Mouse (Mus musculus) heart, embryonic 13.5 days (tissue): ENCODE results near the gene Ghr. TPM values are rescaled to one million over a fixed set of nuclear protein-coding genes. Genes with fewer than 3 reads are reported as not detected.

Experiments
- ATAC-seq: fragments of 200-750 bp; cut with Nextera tagmentation; 2 replicates; pipeline ENCODE4 v1.8.0; 2017; ENCODE audit warnings: moderate TSS enrichment; ENCODE audit not compliant: insufficient number of reproducible peaks, low FRiP score, low TSS enrichment; ENCODE audit errors: extremely low read depth
- H3K27ac ChIP-seq: fragments of 300-500 bp; sonication (generic); replicated peaks from 2 replicates; pipeline ENCODE4 v1.5.1; 2015; ENCODE audit warnings: moderate library complexity, mild to moderate bottlenecking, inconsistent platforms
- H3K27me3 ChIP-seq: fragments of 300-500 bp; sonication (generic); replicated peaks from 2 replicates; pipeline ENCODE4 v1.6.1; 2015; ENCODE audit warnings: mild to moderate bottlenecking, inconsistent platforms
- H3K36me3 ChIP-seq: fragments of 300-500 bp; sonication (generic); 2 replicates; pipeline ENCODE4 v1.6.1; 2015; ENCODE audit warnings: mild to moderate bottlenecking, inconsistent platforms
- H3K4me1 ChIP-seq: fragments of 300-500 bp; sonication (generic); 2 replicates; pipeline ENCODE4 v1.6.1; 2015; ENCODE audit warnings: inconsistent platforms
- H3K4me2 ChIP-seq: fragments of 300-500 bp; sonication (generic); 2 replicates; pipeline ENCODE4 v1.6.1; 2015; ENCODE audit warnings: inconsistent platforms, mild to moderate bottlenecking, moderate library complexity
- H3K4me3 ChIP-seq: fragments of 300-500 bp; sonication (generic); 2 replicates; pipeline ENCODE4 v1.5.1; 2015; ENCODE audit warnings: moderate library complexity, mild to moderate bottlenecking, inconsistent platforms
- H3K9ac ChIP-seq: fragments of 300-500 bp; sonication (generic); 2 replicates; pipeline ENCODE4 v1.6.1; 2015; ENCODE audit warnings: inconsistent platforms, mild to moderate bottlenecking, moderate library complexity
- H3K9me3 ChIP-seq: fragments of 300-500 bp; sonication (generic); 2 replicates; pipeline ENCODE4 v1.6.1; 2016; ENCODE audit warnings: inconsistent platforms
- WGBS: fragments of 180-500 bp; shearing (Covaris S2); methylation state at CpG from one replicate; pipeline ENCODE4 v1.1.7; 2015; ENCODE audit warnings: mixed read lengths; 5-methylcytosine and 5-hydroxymethylcytosine counted together
- polyA plus RNA-seq: library from polyadenylated mRNA; unstranded; fragments of >200 nt; fragmentation: Nextera tagmentation; extraction: Ambion mirVana; gene quantifications from 2 replicates; pipeline ENCODE4 v1.2.1, GENCODE M21; 2015

The Ghr gene
- polyA plus RNA-seq, 1 experiment from 2014 or later = 55.4 TPM

- H3K36me3 ChIP-seq = peaks cover 3% of the 10 kb centered on the region; the same call in 1 of the 2 replicates
- WGBS = 77% methylated on average over 8 of the region's 8 CpGs
- H3K27me3 ChIP-seq = no peaks in the 10 kb centered on the region
- peaks cover 33% of the 10 kb centered on the region for H3K4me1 ChIP-seq
- ATAC-seq = no peak
- no peak overlapping the region for H3K4me3 ChIP-seq
- H3K9ac ChIP-seq = no peak overlapping the region
- no peak overlapping the region for H3K27ac ChIP-seq
- H3K9me3 ChIP-seq = no peaks in the 10 kb centered on the region
- H3K4me2 ChIP-seq = no peak overlapping the region
Measured at GRCm38 (mm10) chr15:3444448-3445020, 138.8 kb downstream of the Ghr start.

- no peak for ATAC-seq
- Histone ChIP-seq H3K27ac (no peak overlapping the region), H3K4me1 (peaks cover 27% of the 10 kb centered on the region), H3K4me2 (no peak overlapping the region), H3K9ac (no peak overlapping the region), H3K9me3 (no peaks in the 10 kb centered on the region), H3K36me3 (peaks cover 8% of the 10 kb centered on the region; the same call in 1 of the 2 replicates), H3K4me3 (no peak overlapping the region), H3K27me3 (no peaks in the 10 kb centered on the region)
- 50% methylated on average over 4 of the region's 4 CpGs for WGBS
Measured at GRCm38 (mm10) chr15:3441506-3442286, 141.6 kb downstream of the Ghr start.

- Histone ChIP-seq H3K36me3 (peaks cover 8% of the 10 kb centered on the region; the same call in 1 of the 2 replicates), H3K9ac (no peak overlapping the region), H3K9me3 (no peaks in the 10 kb centered on the region), H3K4me3 (no peak overlapping the region), H3K4me2 (no peak overlapping the region), H3K4me1 (peaks cover 52% of the 10 kb centered on the region), H3K27me3 (no peaks in the 10 kb centered on the region), H3K27ac (peak overlapping the region; percentile 58)
- 39% methylated on average over 3 of the region's 3 CpGs for WGBS
- ATAC-seq = no peak
Measured at GRCm38 (mm10) chr15:3437381-3437780, 145.9 kb downstream of the Ghr start.

- Histone ChIP-seq H3K27me3 (no peaks in the 10 kb centered on the region), H3K27ac (peak overlapping the region; percentile 50), H3K4me3 (no peak overlapping the region), H3K4me2 (no peak overlapping the region), H3K9ac (no peak overlapping the region), H3K4me1 (peaks cover 67% of the 10 kb centered on the region), H3K9me3 (no peaks in the 10 kb centered on the region), H3K36me3 (peaks cover 8% of the 10 kb centered on the region; the same call in 1 of the 2 replicates)
- ATAC-seq = no peak
- WGBS = 42% methylated on average over 4 of the region's 4 CpGs
Measured at GRCm38 (mm10) chr15:3435637-3436036, 147.7 kb downstream of the Ghr start.

GRCm38 (mm10) chr15:3434461-3434860, 148.8 kb downstream of the Ghr start:
- no peaks in the 10 kb centered on the region for H3K9me3 ChIP-seq
- 45% methylated on average over 3 of the region's 3 CpGs for WGBS
- H3K36me3 ChIP-seq = peaks cover 4% of the 10 kb centered on the region; the same call in 1 of the 2 replicates
- peak overlapping the region; percentile 87 for H3K27ac ChIP-seq
- ATAC-seq = no peak
- H3K9ac ChIP-seq = no peak overlapping the region
- H3K4me1 ChIP-seq = peaks cover 76% of the 10 kb centered on the region
- no peaks in the 10 kb centered on the region for H3K27me3 ChIP-seq
- no peak overlapping the region for H3K4me3 ChIP-seq
- H3K4me2 ChIP-seq = no peak overlapping the region

- peak; percentile 84; the same call in 1 of the 2 replicates for ATAC-seq
- Histone ChIP-seq H3K4me1 (peaks cover 87% of the 10 kb centered on the region), H3K9me3 (no peaks in the 10 kb centered on the region), H3K4me2 (peak overlapping the region; percentile 56), H3K27ac (peak overlapping the region; percentile 87), H3K36me3 (no peaks in the 10 kb centered on the region), H3K27me3 (no peaks in the 10 kb centered on the region), H3K4me3 (peak overlapping the region; percentile 22), H3K9ac (no peak overlapping the region)
- WGBS = 4% methylated on average over 7 of the region's 7 CpGs
Measured at GRCm38 (mm10) chr15:3433281-3433680, 150.0 kb downstream of the Ghr start.

- Histone ChIP-seq H3K9ac (no peak overlapping the region), H3K27me3 (no peaks in the 10 kb centered on the region), H3K4me1 (peaks cover 90% of the 10 kb centered on the region), H3K36me3 (no peaks in the 10 kb centered on the region), H3K9me3 (no peaks in the 10 kb centered on the region), H3K4me3 (no peak overlapping the region), H3K4me2 (0 out of 2 replicates have a peak overlapping the region, but pooled peaks have one; percentile 56), H3K27ac (peak overlapping the region; percentile 87)
- ATAC-seq = no peak
- WGBS = 27% methylated on average over 1 of the region's 1 CpGs
Measured at GRCm38 (mm10) chr15:3432823-3433222, 150.5 kb downstream of the Ghr start.

- H3K4me1 ChIP-seq = peaks cover 81% of the 10 kb centered on the region
- no peak for ATAC-seq
Measured at GRCm38 (mm10) chr15:3429417-3429816, 153.9 kb downstream of the Ghr start.

GRCm38 (mm10) chr15:3429001-3429400, 154.3 kb downstream of the Ghr start:
- Histone ChIP-seq H3K9ac (no peak overlapping the region), H3K27ac (no peak overlapping the region), H3K4me1 (peaks cover 77% of the 10 kb centered on the region), H3K4me3 (no peak overlapping the region), H3K9me3 (no peaks in the 10 kb centered on the region), H3K27me3 (no peaks in the 10 kb centered on the region), H3K4me2 (no peak overlapping the region), H3K36me3 (no peaks in the 10 kb centered on the region)
- ATAC-seq = no peak
- WGBS = 79% methylated on average over 5 of the region's 5 CpGs

More at GRCm38 (mm10) chr15:3429417-3429816, 153.9 kb downstream of the Ghr start:
- H3K27me3 ChIP-seq = no peaks in the 10 kb centered on the region
- H3K27ac ChIP-seq = no peak overlapping the region
- H3K9me3 ChIP-seq = no peaks in the 10 kb centered on the region
- H3K36me3 ChIP-seq = no peaks in the 10 kb centered on the region
- no peak overlapping the region for H3K9ac ChIP-seq
- no peak overlapping the region for H3K4me2 ChIP-seq
- no peak overlapping the region for H3K4me3 ChIP-seq

- H3K9me3 ChIP-seq = no peaks in the 10 kb centered on the region
- H3K27me3 ChIP-seq = no peaks in the 10 kb centered on the region
- H3K36me3 ChIP-seq = no peaks in the 10 kb centered on the region
- no peak overlapping the region for H3K27ac ChIP-seq
- no peak overlapping the region for H3K4me2 ChIP-seq
- peaks cover 69% of the 10 kb centered on the region for H3K4me1 ChIP-seq
- 63% methylated on average over 4 of the region's 4 CpGs for WGBS
- H3K9ac ChIP-seq = no peak overlapping the region
- no peak overlapping the region for H3K4me3 ChIP-seq
- ATAC-seq = no peak
Measured at GRCm38 (mm10) chr15:3426401-3426800, 156.9 kb downstream of the Ghr start.

GRCm38 (mm10) chr15:3423177-3423576, 160.1 kb downstream of the Ghr start:
- Histone ChIP-seq H3K4me3 (no peak overlapping the region), H3K9ac (no peak overlapping the region)

More at GRCm38 (mm10) chr15:3423177-3423576, 160.1 kb downstream of the Ghr start:
- peaks cover 4% of the 10 kb centered on the region; the same call in 1 of the 2 replicates for H3K36me3 ChIP-seq
- peak overlapping the region; percentile 65 for H3K27ac ChIP-seq
- H3K4me1 ChIP-seq = peaks cover 41% of the 10 kb centered on the region
- no peaks in the 10 kb centered on the region for H3K9me3 ChIP-seq
- no peaks in the 10 kb centered on the region for H3K27me3 ChIP-seq
- 35% methylated on average over 4 of the region's 4 CpGs for WGBS
- no peak for ATAC-seq
- H3K4me2 ChIP-seq = no peak overlapping the region
